Mouse (Mus musculus) heart, embryonic 13.5 days (tissue): ENCODE measurements around the gene Stk19. TPM values are rescaled to one million over a fixed set of nuclear protein-coding genes. Genes with fewer than 3 reads are reported as not detected.
A peak's percentile ranks its signal among the peaks of the same experiment; 100 is the strongest.

ENCODE experiments used
- ATAC-seq: fragments of 200-750 bp; cut with Nextera tagmentation; 2 replicates; pipeline ENCODE4 v1.8.0; 2017; ENCODE audit warnings: moderate TSS enrichment; ENCODE audit not compliant: insufficient number of reproducible peaks, low FRiP score, low TSS enrichment; ENCODE audit errors: extremely low read depth
- H3K27ac ChIP-seq: fragments of 300-500 bp; sonication (generic); replicated peaks from 2 replicates; pipeline ENCODE4 v1.5.1; 2015; ENCODE audit warnings: moderate library complexity, mild to moderate bottlenecking, inconsistent platforms
- H3K27me3 ChIP-seq: fragments of 300-500 bp; sonication (generic); replicated peaks from 2 replicates; pipeline ENCODE4 v1.6.1; 2015; ENCODE audit warnings: mild to moderate bottlenecking, inconsistent platforms
- H3K36me3 ChIP-seq: fragments of 300-500 bp; sonication (generic); 2 replicates; pipeline ENCODE4 v1.6.1; 2015; ENCODE audit warnings: mild to moderate bottlenecking, inconsistent platforms
- H3K4me1 ChIP-seq: fragments of 300-500 bp; sonication (generic); 2 replicates; pipeline ENCODE4 v1.6.1; 2015; ENCODE audit warnings: inconsistent platforms
- H3K4me2 ChIP-seq: fragments of 300-500 bp; sonication (generic); 2 replicates; pipeline ENCODE4 v1.6.1; 2015; ENCODE audit warnings: inconsistent platforms, mild to moderate bottlenecking, moderate library complexity
- H3K4me3 ChIP-seq: fragments of 300-500 bp; sonication (generic); 2 replicates; pipeline ENCODE4 v1.5.1; 2015; ENCODE audit warnings: moderate library complexity, mild to moderate bottlenecking, inconsistent platforms
- H3K9ac ChIP-seq: fragments of 300-500 bp; sonication (generic); 2 replicates; pipeline ENCODE4 v1.6.1; 2015; ENCODE audit warnings: inconsistent platforms, mild to moderate bottlenecking, moderate library complexity
- H3K9me3 ChIP-seq: fragments of 300-500 bp; sonication (generic); 2 replicates; pipeline ENCODE4 v1.6.1; 2016; ENCODE audit warnings: inconsistent platforms
- WGBS: fragments of 180-500 bp; shearing (Covaris S2); methylation state at CpG from one replicate; pipeline ENCODE4 v1.1.7; 2015; ENCODE audit warnings: mixed read lengths; 5-methylcytosine and 5-hydroxymethylcytosine counted together
- polyA plus RNA-seq: library from polyadenylated mRNA; unstranded; fragments of >200 nt; fragmentation: Nextera tagmentation; extraction: Ambion mirVana; gene quantifications from 2 replicates; pipeline ENCODE4 v1.2.1, GENCODE M21; 2015

Stk19 gene
- polyA plus RNA-seq, 1 experiment from 2014 or later = 17.4 TPM

DNA sequence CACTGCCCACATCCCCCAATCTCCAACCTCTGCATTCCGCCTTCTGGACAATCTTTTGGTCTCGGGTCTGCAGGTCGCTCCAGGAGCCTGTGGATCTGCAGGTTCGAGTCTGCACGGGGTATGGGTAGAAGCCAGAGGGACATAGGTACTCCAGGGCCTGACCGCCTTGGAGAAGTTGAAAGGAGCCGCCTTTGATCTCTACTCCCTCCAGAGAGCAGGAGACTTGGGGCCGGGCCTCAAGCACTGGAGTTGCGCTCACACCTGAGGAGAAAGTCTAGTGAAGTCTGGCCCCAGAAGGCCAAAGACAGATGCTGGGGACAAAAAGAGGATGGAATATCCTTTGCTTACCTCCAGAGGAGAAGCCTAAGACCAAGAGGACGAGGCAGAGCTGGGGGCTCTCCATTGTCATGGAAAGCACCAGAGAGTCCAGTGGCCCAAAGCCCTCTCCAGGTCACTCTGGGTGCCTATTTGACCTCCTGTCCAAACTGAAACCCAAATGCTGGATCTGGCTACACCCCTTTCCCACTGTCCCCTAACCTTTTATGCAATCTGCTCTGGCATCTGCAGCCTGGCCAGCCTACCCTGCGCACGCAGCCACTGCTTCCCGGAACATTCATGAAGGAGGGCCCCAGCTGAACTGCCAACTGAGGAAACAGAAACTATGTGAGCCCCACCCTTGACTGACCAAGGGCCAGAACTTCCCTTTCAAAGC is 25.1 kb upstream of the Stk19 start:
- Histone ChIP-seq H3K9ac (no peak overlapping the region), H3K36me3 (peaks cover 13% of the 10 kb centered on the region), H3K4me3 (no peak overlapping the region), H3K9me3 (no peaks in the 10 kb centered on the region), H3K27ac (no peak overlapping the region), H3K27me3 (peaks cover 43% of the 10 kb centered on the region), H3K4me2 (no peak overlapping the region), H3K4me1 (no peaks in the 10 kb centered on the region)
- 58% methylated on average over 13 of the region's 13 CpGs for WGBS
- no peak for ATAC-seq

DNA sequence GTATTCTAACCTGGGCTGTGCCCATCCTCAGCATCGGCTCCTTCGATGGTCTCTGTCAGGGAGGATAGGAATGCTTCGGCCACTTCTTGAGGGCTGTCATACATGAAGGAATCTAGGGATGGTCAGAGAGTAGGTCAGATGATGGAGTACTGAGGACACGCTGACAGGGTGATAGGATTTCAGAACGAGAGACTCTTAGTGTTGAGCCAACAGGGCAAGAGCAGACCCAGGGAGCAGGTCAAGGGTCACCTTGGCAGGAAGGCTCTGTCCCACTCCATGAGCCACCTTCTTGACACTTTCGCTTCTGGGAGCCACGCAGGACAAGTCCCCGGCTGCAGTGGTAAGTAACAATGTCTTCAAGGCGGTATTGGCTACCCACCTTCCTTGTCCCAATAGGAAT is 23.8 kb upstream of the Stk19 start:
- no peak for ATAC-seq
- Histone ChIP-seq H3K36me3 (peaks cover 24% of the 10 kb centered on the region), H3K9me3 (no peaks in the 10 kb centered on the region), H3K27me3 (peaks cover 43% of the 10 kb centered on the region), H3K4me1 (no peaks in the 10 kb centered on the region; the same call in 1 of the 2 replicates), H3K9ac (no peak overlapping the region), H3K4me2 (no peak overlapping the region), H3K4me3 (no peak overlapping the region), H3K27ac (no peak overlapping the region)
- WGBS = 78% methylated on average over 9 of the region's 9 CpGs

DNA sequence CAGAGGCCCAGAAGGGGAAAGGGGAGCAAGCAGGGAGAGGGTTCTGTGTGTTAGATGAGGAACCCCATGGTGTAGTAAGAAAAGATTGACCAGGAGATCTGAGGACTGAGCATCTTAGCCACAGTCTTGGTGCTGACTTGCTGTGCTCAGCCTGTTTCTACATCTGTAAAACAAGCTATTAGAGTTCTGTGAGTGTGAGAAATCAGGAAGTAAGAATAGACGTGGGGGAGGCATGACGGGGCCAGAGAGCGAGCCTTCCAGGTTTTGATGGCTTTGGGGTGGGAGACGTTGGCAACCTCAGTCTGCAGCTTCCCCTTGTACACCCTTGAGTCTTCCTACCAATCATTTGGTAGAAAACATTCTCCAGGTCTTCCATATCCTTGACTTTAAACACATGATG is 21.9 kb upstream of the Stk19 start:
- 69% methylated on average over 4 of the region's 4 CpGs for WGBS
- no peak overlapping the region for H3K4me2 ChIP-seq
- H3K9me3 ChIP-seq = no peaks in the 10 kb centered on the region
- H3K36me3 ChIP-seq = peaks cover 41% of the 10 kb centered on the region
- no peak overlapping the region for H3K9ac ChIP-seq
- H3K27ac ChIP-seq = no peak overlapping the region
- H3K4me1 ChIP-seq = no peaks in the 10 kb centered on the region; the same call in 1 of the 2 replicates
- H3K4me3 ChIP-seq = no peak overlapping the region
- H3K27me3 ChIP-seq = peaks cover 30% of the 10 kb centered on the region
- no peak for ATAC-seq

DNA sequence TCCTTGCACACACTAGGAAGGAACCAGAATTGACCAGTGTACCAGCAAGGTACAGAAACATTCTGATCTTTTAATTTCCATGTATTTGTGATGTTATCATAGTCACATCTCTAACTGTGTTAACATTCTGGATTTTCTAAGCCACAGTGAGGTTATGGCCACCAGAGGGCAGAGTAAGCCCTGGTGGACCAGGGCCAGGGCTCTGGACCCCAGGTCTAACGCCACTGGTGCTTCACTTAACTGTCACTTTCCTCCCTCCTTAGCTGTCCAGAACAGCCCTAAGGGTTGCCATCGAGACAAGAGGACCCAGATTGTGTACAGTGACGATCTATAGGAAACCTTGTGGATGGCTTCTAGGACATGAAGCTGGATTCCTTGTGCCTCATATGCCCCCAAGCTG is 19.1 kb upstream of the Stk19 start:
- H3K27ac ChIP-seq = no peak overlapping the region
- H3K27me3 ChIP-seq = peaks cover 6% of the 10 kb centered on the region
- 31% methylated on average over 3 of the region's 3 CpGs for WGBS
- no peaks in the 10 kb centered on the region for H3K9me3 ChIP-seq
- no peak overlapping the region for H3K4me3 ChIP-seq
- no peak for ATAC-seq
- no peak overlapping the region for H3K4me2 ChIP-seq
- peaks cover 7% of the 10 kb centered on the region for H3K4me1 ChIP-seq
- H3K36me3 ChIP-seq = peaks cover 58% of the 10 kb centered on the region
- peak overlapping the region; percentile 60; the same call in 1 of the 2 replicates for H3K9ac ChIP-seq

DNA sequence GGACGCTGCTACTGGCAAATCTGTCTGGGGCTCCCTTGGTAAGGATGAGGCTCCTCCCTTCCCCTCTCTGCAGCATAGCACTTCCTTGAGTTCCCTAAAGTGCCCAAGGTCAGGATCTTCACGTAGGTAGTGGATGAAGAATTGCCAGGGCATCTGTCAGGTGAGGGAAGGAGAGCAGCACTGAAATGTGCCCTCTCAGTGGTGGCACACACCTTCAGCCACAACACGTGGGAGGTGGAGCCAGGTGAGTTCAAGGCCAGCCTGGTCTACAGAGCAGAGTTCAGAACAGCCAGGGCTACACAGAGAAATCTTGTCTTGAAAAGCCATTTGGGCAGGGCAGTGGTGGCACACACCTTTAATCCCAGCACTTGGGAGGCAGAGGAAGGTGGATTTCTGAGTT is 18.0 kb upstream of the Stk19 start:
- H3K4me1 ChIP-seq = peaks cover 11% of the 10 kb centered on the region
- H3K4me2 ChIP-seq = no peak overlapping the region
- H3K4me3 ChIP-seq = no peak overlapping the region
- peaks cover 58% of the 10 kb centered on the region for H3K36me3 ChIP-seq
- H3K27me3 ChIP-seq = no peaks in the 10 kb centered on the region
- ATAC-seq = no peak
- H3K9me3 ChIP-seq = no peaks in the 10 kb centered on the region
- H3K27ac ChIP-seq = no peak overlapping the region
- H3K9ac ChIP-seq = no peak overlapping the region
- WGBS = 77% methylated on average over 3 of the region's 3 CpGs

DNA sequence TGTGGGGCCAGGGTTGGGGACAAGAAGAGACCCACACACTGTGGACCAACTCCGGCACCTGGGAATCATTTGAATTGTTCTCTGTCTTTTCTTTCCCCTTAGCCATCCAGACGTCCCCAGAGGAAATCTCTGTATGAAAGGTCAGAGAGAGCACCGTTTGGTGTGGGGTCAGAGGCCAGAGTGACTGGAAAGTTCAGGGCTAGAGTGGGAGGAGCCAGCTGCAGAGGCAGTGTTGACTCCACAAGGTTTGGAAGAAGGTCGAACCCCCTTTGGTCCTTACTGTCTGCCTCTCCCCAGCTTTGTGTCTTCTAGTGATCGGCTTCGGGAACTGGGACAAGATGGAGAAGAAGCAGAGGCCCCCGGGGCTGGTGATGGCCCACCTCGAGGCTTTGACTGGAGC is 16.8 kb upstream of the Stk19 start:
- H3K9ac ChIP-seq = no peak overlapping the region
- ATAC-seq = no peak
- H3K4me2 ChIP-seq = no peak overlapping the region
- no peaks in the 10 kb centered on the region for H3K27me3 ChIP-seq
- 71% methylated on average over 8 of the region's 8 CpGs for WGBS
- no peak overlapping the region for H3K27ac ChIP-seq
- H3K4me3 ChIP-seq = no peak overlapping the region
- no peaks in the 10 kb centered on the region for H3K9me3 ChIP-seq
- H3K36me3 ChIP-seq = peaks cover 58% of the 10 kb centered on the region
- H3K4me1 ChIP-seq = peaks cover 18% of the 10 kb centered on the region

DNA sequence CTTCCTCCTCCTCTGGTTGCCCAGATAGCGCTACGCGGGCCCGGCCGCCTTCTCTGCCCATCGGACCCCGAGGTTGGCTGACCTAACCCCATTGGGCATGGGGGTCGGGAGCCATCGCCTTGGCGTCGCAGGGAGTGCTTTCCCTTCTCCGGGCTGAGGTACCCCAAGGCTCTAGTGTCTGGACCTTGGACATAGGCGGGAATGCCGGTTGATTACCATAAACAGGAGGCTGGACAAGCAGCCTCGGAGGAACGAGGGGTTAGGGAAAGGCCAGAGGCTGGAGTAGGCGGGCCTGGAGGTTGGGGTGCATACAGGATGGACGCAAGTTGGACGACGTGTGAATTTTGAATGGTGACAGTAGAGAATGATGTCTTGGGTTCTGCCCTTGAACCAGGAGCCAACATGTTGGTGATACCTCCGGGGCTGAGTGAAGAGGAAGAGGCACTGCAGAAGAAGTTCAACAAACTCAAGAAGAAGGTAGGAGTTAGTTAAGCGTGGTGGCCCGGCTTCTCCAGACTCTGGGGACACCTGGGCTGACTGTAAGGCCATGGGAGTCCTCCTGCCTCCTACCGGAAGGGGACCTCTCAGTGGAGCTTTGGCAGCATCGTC is 13.9 kb upstream of the Stk19 start:
- H3K27me3 ChIP-seq = no peaks in the 10 kb centered on the region
- H3K4me3 ChIP-seq = peak overlapping the region; percentile 97
- H3K4me1 ChIP-seq = peaks cover 18% of the 10 kb centered on the region
- peak overlapping the region; percentile 98 for H3K4me2 ChIP-seq
- H3K27ac ChIP-seq = peak overlapping the region; percentile 25; the same call in 1 of the 2 replicates
- 2% methylated on average over 25 of the region's 25 CpGs for WGBS
- H3K9me3 ChIP-seq = no peaks in the 10 kb centered on the region
- peaks cover 62% of the 10 kb centered on the region for H3K36me3 ChIP-seq
- peak overlapping the region; percentile 94 for H3K9ac ChIP-seq
- no peak for ATAC-seq

DNA sequence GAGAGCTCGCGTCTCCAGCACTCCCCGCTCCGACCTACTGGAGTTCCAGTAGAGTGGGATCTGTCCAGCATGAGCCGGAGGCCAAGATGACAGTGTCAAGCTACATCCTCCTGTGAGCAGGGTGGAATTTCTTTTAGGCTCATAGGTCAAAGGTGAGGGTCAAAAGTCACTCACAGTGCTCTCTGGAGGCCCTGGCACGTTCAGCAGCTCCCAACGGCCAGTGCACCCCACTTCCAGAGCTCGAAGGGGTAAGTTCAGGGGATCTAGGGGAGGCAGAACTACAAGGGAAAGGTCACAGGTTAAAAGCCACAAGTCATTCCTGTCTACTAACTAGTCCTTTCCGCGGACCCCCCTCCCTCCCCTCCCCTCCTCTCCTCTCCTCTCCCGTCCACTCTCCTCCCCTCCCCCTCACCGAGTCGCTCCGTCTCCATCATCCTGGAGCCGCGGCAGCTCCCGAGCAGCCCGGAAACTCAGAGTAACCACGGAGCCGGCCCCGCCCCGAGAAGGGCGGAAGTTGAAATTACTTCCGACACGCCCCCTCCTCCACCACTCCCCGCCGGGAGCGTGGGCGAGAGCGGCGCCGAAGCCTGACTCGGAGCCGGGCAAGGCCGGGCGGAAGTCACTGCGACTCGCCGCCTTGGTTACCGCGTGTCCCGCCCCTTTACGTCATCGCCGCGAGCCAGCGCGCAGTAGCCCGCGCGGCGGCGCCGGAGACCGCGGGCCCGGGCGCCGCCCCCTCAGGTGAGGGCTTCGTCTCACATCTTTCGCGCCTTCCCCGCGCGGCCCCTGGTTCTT is 13.2 kb upstream of the Stk19 start, which contains the start of the genes Skiv2l and Nelfe:
Gene Skiv2l, minus strand, starts transcription at position 489 of the 795 bp plus-strand sequence.
Gene Nelfe, plus strand, starts transcription at position 670 of the 795 bp plus-strand sequence.
- Histone ChIP-seq H3K9ac (peak within 1 kb of the TSS; percentile 94), H3K4me1 (peaks cover 18% of the 10 kb centered on the region), H3K36me3 (peaks cover 63% of the 10 kb centered on the region), H3K9me3 (no peaks in the 10 kb centered on the region), H3K4me2 (peak within 1 kb of the TSS; percentile 98), H3K27ac (peak within 1 kb of the TSS; percentile 25; the same call in 1 of the 2 replicates), H3K27me3 (no peaks in the 10 kb centered on the region), H3K4me3 (peak within 1 kb of the TSS; percentile 97)
- peak; percentile 97 for ATAC-seq
- WGBS = under 1% methylated on average over 57 of the region's 65 CpGs

DNA sequence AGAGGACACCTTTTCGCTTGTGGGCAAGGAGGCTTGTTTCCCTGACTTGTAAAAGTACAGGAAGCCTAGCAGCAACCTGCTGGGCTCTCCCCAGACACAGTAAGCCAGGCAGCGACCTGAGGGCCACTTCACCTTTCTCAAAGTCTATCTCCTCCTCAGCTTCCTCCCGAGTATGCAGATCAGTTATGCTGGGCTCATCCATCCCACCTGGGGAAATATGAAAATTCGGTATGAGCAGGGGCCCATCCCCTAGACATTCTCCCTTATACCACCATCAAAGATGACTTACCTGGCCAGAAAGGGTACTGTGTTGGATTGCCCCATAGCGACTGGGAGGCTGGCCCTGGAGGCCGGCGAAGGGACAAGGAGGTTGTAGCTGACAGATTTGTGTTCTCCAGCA is 10.9 kb upstream of the Stk19 start:
- peaks cover 63% of the 10 kb centered on the region for H3K36me3 ChIP-seq
- H3K9ac ChIP-seq = no peak overlapping the region
- no peaks in the 10 kb centered on the region for H3K27me3 ChIP-seq
- no peak overlapping the region for H3K4me2 ChIP-seq
- no peak overlapping the region for H3K4me3 ChIP-seq
- ATAC-seq = no peak
- WGBS = 84% methylated on average over 7 of the region's 7 CpGs
- peaks cover 18% of the 10 kb centered on the region for H3K4me1 ChIP-seq
- no peaks in the 10 kb centered on the region for H3K9me3 ChIP-seq
- no peak overlapping the region for H3K27ac ChIP-seq

DNA sequence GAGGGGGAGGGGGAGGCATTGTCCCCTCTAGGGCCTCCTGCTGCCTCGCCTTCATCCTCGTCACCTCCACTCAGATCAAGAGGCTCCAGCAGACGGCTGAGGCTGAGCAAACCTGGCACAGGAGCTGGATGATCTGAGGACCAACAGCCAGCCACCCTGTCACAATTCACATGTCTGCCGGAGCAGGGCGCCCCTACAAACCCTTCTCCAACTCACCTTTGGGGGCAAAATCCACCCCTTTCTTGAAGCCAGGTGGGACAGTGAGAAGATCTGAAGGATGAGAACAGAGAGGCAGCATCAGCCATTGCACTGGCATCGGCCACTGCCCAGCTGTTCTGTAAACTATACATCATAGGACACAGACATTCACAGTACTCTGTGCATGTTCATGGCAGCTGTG is 10.4 kb upstream of the Stk19 start:
- no peak for ATAC-seq
- H3K9me3 ChIP-seq = no peaks in the 10 kb centered on the region
- peaks cover 18% of the 10 kb centered on the region for H3K4me1 ChIP-seq
- no peak overlapping the region for H3K27ac ChIP-seq
- H3K36me3 ChIP-seq = peaks cover 63% of the 10 kb centered on the region
- 0 out of 2 replicates have a peak overlapping the region, but pooled peaks have one; percentile 7 for H3K9ac ChIP-seq
- WGBS = 82% methylated on average over 6 of the region's 6 CpGs
- no peak overlapping the region for H3K4me2 ChIP-seq
- no peaks in the 10 kb centered on the region for H3K27me3 ChIP-seq
- no peak overlapping the region for H3K4me3 ChIP-seq

DNA sequence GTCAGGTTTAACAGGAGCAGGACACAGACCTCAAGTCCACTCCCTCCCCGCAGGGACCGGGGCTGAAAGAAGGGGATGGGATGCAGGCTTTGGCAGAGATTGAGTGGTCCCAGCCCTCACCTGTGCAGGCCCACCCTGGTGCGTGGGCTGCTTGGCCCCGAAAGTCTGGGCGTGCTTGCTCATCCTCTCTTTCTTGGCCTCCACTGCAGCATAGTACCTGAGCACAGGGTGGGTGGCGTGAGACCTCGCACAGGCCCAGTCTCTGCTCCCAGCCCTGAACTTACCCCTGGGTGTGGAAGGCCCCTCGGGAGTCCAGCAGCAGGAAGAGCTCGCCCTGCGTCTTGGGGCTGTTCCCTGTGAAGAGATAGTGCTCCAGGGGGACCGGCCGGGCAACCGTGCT is 8.1 kb upstream of the Stk19 start:
- Histone ChIP-seq H3K9me3 (no peaks in the 10 kb centered on the region), H3K4me3 (no peak overlapping the region), H3K9ac (no peak overlapping the region), H3K4me2 (no peak overlapping the region), H3K27me3 (no peaks in the 10 kb centered on the region), H3K27ac (no peak overlapping the region), H3K36me3 (peaks cover 84% of the 10 kb centered on the region), H3K4me1 (peaks cover 7% of the 10 kb centered on the region)
- WGBS = 90% methylated on average over 13 of the region's 13 CpGs
- ATAC-seq = no peak
